8 mouse cellular contexts compared by ENCODE assay signal in genomic region chr16:59471637-59472278, GRCm38 (mm10). TPM values are rescaled to one million over a fixed set of nuclear protein-coding genes. Genes with fewer than 3 reads are reported as not detected.
DNase-seq lines count a peak whose midpoint lies in the region; ATAC-seq lines count a peak whose summit lies in the region.

Riox2 (plus strand) TSS chr16:59471775.

- no peaks in the 10 kb centered on the region for H3K36me3 ChIP-seq in hindbrain, embryonic 12.5 days

- peak within 1 kb of the TSS; percentile 68 for H3K4me3 ChIP-seq in hindbrain, embryonic 12.5 days

- H3K27ac ChIP-seq in hindbrain, embryonic 12.5 days, result no peak within 1 kb of the TSS

- ATAC-seq in hindbrain, embryonic 12.5 days (ENCODE audit: low FRiP score), result peak; percentile 95

- H3K27me3 ChIP-seq in hindbrain, embryonic 12.5 days, result no peaks in the 10 kb centered on the region

- peak; percentile 72 for DNase-seq in NIH3T3 (ENCODE audit: low read depth)
- DNase-seq in cerebellum, postnatal 10 days, result peak; percentile 89
- DNase-seq in frontal cortex, postnatal 10 days (ENCODE audit: low spot score in 2 of 2), result peak; percentile 51 to 77
- peak; percentile 62 to 83 for DNase-seq in layer of hippocampus, postnatal 14 days (ENCODE audit: low spot score in 2 of 2)
- DNase-seq in lung, postnatal 10 days, result peak; percentile 85
- DNase-seq in ovary, postnatal 14 days (ENCODE audit: low spot score), result peak; percentile 71
- peak; percentile 73 to 85 for DNase-seq in thymus, postnatal 10 days (ENCODE audit: low spot score in 2 of 2)

- WGBS in hindbrain, embryonic 12.5 days, result 2% methylated on average over 56 of the region's 56 CpGs

- peaks cover 4% of the 10 kb centered on the region; the same call in 1 of the 2 replicates for H3K4me1 ChIP-seq in hindbrain, embryonic 12.5 days

- no peaks in the 10 kb centered on the region for H3K9me3 ChIP-seq in hindbrain, embryonic 12.5 days (replicated peaks)

- peak within 1 kb of the TSS; percentile 81 for H3K4me2 ChIP-seq in hindbrain, embryonic 12.5 days (replicated peaks)

- peak within 1 kb of the TSS; percentile 64 for H3K9ac ChIP-seq in hindbrain, embryonic 12.5 days

RNA-seq across cellular contexts. Expression of gene Riox2, which starts in this region (rescaled TPM):
- polyA plus RNA-seq in hindbrain, embryonic 12.5 days (2016; fragmentation: Nextera tagmentation; extraction: Ambion mirVana), result 19.9 and 21.6 TPM in 2 replicates
- 10 to 100 TPM; 10.1 to 12.9 TPM for total RNA-seq in layer of hippocampus, postnatal 14 days (2021)
